Mouse (Mus musculus) frontal cortex, postnatal 25 days (tissue): ENCODE data around the gene Cdc42se1.
A peak's percentile ranks its signal among the peaks of the same experiment; 100 is the strongest.

ENCODE experiments used
- DNase-seq, 2 experiments: peaks; one replicate each; pipeline ENCODE4 v3.0.0; 2022; ENCODE audit warnings: low spot score in 2 of 2

The Cdc42se1 gene

DNA sequence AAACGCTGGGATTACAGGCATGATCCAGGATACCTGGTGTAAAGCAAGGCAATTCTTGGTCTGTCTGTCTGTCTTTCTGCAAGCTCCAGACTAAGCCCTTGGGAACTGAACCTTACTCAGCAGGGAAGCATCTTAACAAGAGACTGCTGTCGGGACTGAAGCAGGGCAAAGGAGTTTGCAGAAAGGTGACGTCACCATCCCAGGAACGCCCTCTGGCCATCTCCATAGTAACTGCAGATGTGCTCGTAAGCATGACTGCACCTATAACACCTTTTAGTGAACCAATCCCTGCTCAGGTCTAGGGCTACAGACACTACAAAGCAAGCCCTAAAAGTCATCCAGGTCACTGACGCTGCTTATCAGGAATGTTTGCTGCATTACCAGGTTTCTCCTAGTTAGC is 4.2 kb upstream of the Cdc42se1 start:
- DNase-seq: no peak

DNA sequence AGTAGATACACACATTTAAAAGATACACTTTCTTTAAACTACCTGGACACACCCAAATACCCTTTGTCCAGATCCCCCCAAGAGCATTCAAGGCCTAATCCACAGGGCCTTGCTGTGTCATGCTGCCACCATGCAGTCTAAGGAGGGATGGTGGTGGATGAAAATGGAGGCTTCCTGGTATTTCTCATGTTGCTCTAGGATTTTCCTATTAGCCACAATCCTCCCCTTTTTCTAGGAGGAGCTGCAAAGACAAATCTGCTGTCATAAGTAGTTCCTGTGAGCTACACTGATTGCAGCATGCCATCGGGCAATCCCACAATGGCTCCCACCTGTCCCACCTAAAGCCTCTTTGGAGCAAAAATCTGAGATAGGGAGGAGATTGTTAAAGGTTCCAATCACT is 1.3 kb upstream of the Cdc42se1 start:
- no peak for DNase-seq

DNA sequence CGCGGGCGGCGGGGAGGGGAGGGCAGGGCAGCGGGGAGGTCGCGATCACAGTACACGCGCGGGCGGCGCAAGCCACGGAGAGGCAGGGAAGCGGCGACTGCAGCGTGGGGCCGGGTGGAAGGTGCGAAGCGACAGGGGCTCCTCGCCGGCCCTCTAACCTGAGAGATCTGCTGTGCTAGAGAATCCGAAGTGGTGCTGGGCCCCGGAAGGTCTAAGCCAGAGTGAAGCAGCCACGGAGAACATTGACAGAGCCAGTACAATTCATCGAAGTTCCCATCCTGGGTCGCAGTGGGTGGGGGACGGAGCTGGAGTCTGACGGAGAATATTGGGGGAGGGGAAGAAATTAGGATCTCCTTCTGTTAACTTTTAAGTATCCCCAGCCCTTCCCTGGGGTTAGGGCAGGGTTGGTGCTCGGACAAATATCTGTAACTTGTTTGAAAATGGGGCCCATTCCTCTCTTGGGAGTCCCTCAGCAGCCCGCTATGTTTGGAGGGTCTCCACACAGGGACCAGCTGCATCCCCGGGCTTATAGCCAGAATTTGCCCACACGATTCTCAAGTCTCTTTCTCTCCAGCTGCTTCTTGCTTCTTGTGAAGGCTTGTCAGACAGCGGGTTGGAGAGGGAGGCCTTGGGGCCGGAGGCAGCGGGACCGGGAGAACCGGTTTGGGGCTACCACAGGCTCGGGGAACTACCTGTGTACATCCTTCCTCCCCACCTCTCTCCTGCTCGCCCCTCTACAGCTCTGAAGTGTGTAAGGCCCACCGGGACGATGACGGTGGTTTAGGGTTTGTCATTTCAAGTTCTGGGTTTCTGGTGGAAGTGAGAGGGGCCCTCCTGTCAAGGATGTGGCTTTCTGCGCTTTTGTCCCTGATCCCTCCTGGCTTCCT is 605 bp downstream of the Cdc42se1 start:
- DNase-seq: peak in 1 of 2 experiments; percentile 47

DNA sequence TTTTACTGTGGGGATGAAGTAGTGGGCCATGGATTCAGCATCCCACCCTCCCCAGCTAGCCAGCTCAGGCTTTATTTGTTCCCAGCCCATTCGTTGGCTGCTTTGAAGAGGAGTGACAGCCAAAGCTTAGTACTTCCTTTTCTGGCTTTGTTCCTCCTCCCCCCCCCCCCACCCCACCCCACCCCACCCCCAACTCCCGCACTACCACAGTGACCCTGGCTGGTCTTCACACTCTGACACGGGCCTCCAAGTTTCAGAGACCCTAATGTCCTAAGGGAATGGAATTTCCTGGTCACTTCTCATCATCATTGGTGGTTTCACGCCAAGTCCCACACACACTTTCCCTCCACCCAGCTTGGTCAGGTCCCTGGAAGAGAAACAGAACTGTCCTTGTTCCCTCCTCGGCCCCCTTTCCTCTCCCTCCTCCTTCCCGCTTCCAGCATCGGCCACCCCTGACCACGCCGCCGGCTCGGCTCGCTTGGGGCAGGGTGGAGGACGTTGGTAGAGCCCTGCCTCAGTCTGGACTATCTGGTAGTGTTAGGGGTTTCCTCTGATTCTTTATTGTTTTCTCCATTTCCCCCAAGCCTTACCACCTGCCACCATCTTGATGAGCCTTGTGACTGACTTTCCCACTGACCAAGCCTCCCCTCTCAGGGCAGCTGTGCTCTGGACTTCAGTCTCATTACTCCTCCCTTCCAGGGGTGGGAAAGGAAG is 1.4 kb downstream of the Cdc42se1 start:
- DNase-seq: no peak

DNA sequence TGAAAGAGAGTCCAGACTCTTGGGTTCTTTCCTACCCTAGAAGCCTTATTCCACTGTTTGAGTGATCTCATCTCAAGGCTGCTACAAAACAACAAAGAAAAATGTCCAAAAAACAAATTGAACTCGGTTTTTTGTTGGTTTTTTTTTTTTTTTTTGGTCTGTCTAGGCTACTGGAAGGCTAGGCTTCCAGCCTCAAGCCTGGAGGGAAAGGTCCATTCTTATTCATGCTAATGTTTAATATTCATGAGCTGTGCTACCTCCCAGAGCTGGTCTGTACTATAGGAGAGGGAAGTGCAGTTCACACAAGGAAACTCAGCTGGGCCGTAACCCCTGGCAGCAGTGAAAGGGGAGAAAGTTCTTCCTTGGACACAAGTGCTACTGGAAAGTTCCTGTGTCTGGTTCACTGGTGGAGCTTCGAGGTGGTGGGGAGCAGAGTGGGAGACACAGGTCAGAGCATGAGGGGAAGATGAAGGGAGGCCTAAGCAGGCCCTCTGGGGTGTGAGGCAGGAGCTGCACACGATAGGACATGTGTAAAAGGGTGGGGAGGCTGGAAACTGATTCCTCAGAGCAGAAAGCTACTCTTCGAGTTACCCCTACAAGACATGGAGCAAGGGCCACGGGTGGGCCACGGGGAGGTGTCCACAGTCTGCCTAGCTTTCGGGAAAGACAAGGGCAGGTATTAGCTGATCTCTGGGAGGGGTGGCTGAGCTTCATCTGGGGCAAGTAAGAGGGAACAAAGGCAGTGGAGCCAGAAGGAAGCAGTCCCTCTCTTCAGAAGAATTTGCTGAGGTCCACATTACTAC is 2.2 kb downstream of the Cdc42se1 start:
- no peak for DNase-seq

DNA sequence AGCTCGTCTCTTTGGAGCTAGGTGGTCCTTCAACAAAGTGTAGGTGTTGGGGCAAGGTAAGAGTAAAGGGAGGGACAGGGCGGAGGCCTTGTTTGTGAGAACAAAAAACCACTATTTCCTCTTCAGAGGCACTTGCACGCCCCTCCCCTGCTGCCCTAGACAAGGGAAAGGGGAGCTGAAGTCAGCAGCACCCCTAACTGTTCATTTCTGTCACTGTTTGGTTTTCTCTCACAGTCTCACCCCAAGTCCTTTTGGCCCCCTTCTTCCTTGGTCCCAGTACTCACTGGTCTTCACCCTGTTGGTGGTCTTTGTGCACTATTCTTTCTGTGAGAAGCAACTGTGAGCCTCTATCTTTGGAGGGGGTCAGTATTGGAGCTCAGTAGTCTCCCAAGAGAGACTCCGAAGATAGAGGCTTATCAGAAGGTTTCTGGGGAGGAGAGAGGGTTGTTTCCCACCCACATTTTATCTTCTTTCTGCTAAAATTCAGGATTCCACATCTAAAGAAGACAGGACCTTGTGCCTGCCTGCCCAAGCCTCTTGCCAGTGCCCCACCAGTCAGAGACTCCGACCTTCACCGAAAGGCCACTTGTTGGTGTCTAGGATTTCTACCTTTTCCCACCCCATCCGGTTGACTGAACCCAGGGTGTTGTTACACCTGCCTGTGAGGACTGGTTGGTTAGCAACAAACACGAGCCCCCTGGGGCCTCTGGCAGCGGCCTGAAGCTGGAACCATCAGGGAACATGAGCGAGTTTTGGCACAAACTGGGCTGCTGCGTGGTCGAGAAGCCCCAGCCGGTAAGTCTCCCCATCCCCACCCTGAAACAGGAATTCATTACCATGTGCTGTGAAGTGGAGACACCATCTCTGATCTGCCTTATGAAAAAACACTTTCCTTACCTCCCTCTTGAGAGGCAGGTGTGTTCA is 3.0 kb downstream of the Cdc42se1 start, which contains the start of gene Mllt11:
TSS of gene Mllt11 (minus strand) at position 874 of the 924 bp plus-strand sequence.
- no peak for DNase-seq

DNA sequence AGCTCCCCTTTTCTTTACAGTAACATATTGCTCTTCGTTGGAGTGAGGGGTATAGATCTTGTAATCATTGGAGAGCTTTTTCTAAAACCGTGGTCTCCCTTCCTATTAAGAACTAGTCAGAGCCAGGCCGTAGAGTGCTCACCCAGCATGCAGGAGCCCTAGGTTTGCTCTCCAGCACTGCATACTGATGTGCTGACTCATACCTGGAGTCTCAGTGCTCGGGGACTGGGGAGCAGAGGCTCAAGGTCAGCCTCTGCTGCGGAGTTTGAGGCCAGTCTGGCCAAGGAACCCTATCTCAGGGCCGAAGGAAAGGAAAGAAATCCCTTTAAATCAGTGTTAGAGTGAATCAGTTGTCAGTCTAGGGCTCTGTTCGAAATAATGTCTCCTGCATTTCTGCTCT is 4.2 kb downstream of the Cdc42se1 start:
- no peak for DNase-seq

DNA sequence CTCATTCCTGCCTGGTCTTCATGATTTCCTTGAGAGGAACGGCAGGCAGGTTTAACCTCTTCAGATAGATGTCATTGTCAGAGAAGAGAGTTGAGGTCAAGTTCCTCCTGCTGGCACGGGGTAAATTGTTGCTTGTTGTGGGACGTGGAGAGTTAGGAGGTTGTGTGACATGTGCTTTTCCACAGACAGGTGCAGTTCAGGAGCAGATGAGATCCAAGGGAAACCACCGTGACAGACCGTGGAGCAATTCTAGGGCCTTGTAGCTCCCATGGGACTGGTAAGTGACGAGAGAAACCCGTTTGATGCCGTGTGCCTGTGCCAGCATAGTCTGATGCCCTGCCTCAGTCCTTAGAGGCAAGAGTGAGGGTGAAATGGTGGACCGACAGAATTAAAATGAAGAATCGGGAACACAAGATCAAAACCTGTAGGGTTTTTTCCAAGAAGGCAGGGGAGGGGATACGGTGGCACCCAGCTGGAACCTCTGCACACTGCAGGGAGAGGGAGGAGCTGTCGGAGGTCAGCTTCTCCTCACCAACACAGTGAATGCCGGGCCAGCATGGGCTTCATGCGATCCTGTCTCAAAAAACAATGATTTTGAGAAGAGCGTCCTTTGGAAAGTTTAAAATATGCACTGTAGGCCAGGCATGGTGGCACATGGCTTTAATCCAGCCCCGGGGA is 4.9 kb downstream of the Cdc42se1 start:
- DNase-seq: no peak

DNA sequence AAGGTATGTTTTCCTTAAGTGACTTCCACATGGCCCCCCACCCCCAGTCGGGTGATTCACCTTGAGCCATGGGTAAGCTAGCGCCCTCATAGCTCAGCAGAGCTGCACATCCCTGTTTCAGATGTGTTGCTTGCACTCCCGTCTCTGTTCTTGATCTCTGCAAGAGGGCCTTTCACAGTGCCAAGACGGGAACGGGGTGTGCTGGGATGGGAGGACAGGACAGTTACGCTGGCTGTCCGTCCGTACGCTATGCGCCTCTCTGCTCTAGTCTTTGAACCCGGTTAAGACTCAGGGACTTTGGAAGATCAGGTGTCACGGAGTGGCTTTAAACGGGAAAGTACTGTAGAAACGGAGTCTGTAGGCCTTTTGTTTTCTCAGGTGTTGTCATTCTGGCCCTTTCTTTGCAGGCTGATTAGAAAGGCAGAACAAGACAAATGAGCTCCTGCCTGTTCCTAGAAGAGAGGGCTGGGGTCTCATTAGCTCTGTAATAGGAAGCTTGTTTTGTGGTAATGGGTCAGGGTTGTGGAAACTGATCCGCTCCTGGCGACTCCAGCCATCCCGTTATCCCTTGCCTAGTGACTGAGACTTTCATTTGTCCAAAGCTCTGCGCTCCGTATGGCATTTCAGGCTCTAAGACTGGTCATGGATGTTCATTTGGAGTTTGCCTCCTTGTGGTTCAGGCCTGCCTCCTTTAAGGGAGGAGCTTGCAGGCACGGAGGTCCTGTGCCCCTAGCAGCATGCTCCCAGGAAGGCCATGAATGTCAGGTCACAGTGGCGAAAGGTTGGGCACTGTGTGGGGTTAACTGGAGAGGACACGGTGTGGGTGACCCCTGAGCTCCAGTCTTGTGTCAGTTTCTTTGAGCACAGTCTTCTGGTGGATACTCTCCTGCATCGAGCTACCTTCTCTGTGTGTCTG is 7.1 kb downstream of the Cdc42se1 start:
- no peak for DNase-seq

DNA sequence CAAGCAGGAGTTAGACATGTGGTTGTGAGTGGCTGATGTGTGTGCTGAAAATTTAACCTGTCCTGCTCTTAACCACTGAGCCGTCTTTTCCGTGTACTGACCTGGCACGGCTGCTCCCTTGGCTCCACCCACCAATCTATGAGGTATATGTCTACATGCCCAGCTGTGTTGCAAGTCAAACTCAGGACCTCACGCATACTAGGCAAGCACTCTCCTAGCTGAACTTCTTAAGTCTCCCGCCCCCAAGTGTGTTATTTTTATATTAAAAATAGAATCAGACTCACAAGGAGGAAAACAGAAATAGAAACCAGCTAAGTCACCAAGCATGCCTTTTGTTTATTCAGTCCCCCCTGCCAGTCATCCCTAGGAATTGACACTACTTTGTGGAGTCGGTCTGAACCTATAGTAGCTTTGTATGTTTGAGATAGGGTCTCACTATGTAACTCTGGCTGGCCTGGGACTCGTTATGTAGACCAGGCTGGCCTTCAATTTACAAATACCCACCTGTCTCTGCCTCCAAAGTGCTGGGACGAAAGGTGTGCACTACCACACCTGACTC is 9.1 kb downstream of the Cdc42se1 start:
- no peak for DNase-seq

DNA sequence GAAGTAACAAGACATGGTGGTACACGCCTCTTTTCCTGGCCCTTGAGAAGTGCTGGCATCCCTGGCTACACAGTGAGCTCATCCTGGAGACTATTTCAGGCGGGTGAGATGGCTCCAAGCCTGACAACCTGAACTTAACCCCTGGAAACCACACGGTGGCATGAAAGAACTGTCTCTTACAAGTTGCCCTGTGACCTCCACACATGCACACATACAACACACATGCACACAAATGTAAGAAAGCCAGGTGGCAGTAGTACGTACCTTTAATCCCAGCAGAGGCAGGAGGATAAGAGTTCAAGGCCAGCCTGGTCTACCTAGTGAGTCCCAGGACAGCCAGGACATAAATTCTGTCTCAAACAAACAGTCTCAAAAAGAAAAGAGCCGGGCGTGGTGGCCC is 10.5 kb downstream of the Cdc42se1 start:
- DNase-seq: no peak

DNA sequence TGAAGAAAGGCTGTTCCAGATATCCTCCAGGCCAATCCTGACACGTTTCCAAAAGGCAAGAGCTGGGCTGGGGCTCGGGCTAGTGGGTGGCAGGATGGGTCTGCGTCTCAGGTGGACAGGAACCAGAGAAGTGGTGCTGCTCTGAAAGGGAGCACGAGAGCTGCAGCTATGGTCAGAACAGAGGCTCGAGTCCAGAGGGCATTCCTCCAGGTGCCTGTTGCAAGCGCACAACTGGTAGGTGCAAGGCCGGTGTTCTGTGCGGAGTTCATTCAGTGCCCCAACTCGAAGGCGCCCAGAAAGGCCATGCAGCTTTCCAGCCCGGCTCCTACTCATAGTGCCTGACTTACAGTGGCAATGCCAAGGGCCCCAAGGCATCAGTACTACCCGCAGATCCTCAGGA is 11.4 kb downstream of the Cdc42se1 start:
- DNase-seq: no peak

DNA sequence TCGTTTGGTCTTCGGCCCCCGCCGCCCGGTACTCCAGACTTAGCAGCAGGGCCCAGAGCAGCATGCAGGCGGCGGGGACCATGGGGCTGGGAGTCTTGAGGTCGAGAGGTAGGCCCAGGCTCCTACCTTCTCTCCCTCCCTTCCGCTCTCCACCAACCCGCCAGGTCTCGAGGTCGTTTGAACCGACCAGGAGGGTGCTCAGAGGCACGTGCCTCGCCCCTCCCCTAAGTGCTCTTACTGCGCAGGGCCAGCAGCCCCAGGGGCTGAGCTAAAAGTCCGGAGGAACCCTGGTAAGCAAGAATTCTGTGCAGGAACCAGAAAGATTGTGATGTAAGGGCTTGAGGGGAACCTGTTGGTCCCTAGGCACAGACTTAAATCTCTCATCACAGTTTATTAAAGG is 12.4 kb downstream of the Cdc42se1 start:
- no peak for DNase-seq

DNA sequence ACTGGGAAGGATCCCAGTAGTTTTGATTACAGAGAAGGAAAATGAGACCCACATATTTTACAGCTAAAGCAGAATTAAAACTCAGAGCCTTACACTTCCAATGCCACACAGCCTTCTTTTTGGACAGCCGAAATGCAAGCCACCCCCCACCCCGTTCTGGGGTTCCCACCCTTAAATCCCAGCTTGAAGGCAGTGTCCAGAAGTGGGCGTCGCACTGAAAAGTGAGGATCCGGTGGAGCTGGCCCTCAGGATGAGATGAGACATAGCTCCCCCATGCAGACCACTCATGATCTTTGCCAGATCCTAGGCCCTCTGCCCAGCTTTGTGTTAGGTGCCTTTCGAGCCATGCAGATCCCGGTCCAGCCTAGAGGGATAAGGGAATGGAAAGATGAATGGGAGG is 13.0 kb downstream of the Cdc42se1 start, which contains the start of gene Gm128:
TSS of gene Gm128 (minus strand) at position 101 of the 400 bp plus-strand sequence.
- no peak for DNase-seq

DNA sequence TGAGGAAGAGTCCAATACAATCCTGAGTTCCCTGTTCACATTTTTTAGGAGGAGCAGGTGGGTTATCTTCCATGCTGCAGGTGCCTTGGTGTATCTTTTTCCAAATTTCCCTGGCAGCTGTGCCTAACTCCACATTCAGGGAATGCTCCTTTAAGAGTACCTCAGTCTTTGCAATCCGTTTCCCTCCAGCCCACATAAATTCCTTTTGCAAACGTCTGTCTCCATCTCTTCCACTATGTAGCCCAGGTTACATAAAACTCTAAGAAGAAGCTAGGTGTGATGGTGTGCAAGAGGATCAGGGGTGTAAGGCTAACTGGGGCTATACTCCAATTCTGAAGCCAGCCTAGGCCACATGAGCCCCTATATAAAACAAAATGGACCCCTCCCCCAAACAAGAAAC is 14.6 kb downstream of the Cdc42se1 start:
- DNase-seq: no peak

DNA sequence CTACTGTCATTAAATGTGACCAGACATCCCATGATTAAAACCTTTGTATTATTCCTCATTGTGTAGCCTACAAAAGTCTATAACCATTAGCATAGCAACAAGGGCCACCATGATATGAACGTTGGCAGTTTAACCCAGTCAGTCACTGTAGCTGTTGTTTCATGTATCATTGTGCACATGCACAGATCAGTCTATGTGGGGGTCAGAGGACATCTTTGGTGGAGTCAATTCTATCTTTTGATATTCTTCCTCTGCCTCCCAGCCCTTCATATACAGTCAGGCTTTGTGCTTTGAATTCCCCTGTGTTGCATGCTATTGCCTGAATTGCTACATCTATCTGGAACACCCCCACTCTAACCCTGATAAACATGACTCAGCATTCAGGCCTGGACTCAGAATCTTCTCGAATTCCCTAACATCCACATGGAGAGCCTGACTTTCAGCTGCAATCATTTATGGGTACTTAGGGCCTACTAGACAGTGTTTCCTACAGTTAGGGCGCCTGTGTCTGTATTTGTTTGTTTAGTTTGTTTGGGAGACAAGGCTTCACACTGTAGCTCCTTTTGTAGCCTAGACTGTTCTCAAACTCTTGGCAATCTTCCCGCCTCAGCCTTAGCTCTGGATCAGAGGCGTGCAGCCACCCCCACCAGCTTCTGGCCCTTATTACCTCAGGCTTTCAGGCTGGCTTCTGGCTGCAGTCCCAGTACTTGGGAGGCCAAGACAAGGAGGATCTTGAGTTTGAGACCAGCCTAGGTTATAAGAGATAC is 18.1 kb downstream of the Cdc42se1 start:
- peak in 1 of 2 experiments; percentile 43 for DNase-seq

DNA sequence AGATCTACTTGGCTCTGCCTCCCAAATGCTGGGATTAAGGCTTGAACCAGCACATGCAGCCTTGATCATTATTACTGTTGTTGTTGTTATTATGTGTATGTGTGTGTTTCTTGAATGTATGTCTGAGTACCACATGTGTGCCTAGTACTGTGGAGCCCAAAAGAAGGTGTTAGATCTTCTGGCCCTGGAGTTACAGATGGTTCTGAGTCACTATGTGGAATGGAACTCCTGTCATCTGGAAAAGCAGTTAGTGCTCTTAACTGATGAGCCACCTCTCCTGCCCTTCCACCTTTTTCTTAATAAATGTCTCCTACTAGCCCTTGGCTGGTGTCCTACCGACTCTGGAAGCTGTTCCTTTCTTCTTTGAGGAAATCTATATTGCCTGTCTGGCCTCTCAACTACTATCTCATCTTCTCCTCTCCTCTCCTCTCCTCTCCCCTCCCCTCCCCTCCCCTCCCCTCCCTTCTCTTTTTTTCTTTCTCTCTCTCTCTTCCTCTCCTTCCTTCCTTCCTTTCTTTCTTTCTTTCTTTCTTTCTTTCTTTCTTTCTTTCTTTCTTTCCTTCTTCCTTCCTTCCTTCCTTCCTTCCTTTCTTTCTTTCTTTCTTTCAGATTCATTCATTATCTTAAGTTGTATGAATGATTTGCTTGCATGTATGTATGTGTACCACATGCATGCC is 19.3 kb downstream of the Cdc42se1 start:
- no peak for DNase-seq

DNA sequence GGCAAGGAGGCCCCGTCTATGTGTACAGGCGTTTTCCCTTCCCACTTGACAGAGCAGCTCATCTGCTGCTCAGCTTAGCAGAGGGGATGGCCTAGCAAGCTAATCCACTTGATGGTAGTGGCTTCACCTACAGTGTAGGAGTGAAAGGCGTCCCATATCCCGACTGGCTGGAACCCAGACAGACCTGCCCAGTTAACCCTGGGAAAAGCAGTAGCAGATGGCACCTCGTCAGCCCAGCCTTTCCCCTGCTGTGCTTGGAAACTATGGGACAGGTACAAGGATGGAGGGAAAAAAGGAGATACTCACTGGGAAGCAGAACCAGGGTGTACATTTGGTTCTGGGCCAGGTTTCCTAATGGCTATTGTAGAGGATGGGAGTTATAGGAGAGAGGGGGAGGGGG is 21.8 kb downstream of the Cdc42se1 start:
- no peak for DNase-seq
